Mouse (Mus musculus): ENCODE data around the gene Dgkq. TPM values are rescaled to one million over a fixed set of nuclear protein-coding genes. Genes with fewer than 3 reads are reported as not detected.

Gene Dgkq
- 22.3 and 38.1 TPM in 2 replicates for polyA plus RNA-seq (2012; rRNA removed; ENCODE audit: low replicate concordance)

GRCm38 (mm10) chr5:108668977-108669936, at the start of gene Dgkq:
Gene Dgkq (minus strand): TSS chr5:108669672.

GRCm38 (mm10) chr5:108692271-108692670, 22.8 kb upstream of the Dgkq start, which contains the start of gene Fgfrl1:
Gene Fgfrl1 (plus strand): TSS chr5:108692382.

GRCm38 (mm10) chr5:108675251-108675816, 5.9 kb upstream of the Dgkq start, which contains the start of gene Slc26a1:
Gene Slc26a1 (minus strand): TSS chr5:108675569.

GRCm38 (mm10) chr5:108659698-108660631, 9.5 kb downstream of the Dgkq start, which contains the start of gene Idua:
Gene Idua (plus strand): TSS chr5:108660331.

GRCm38 (mm10) chr5:108629634-108630483, 39.6 kb downstream of the Dgkq start, which contains the start of the genes Gak and Tmem175:
Gene Gak (minus strand): TSS chr5:108629755.
Gene Tmem175 (plus strand): TSS chr5:108629770.

Other genes starting within 250 kb of the Dgkq start
- 54.7 and 110 TPM in 2 replicates for gene Atp5k, start 235.2 kb downstream of the Dgkq start, polyA plus RNA-seq (2012; rRNA removed; ENCODE audit: low replicate concordance)
- 10.9 and 26.9 TPM in 2 replicates for gene Mfsd7a, start 220.8 kb downstream of the Dgkq start, polyA plus RNA-seq (2012; rRNA removed; ENCODE audit: low replicate concordance)
- gene Pcgf3, start 208.4 kb downstream of the Dgkq start, polyA plus RNA-seq (2012; rRNA removed; ENCODE audit: low replicate concordance): 7.9 and 13.6 TPM in 2 replicates
- gene Cplx1, start 119.6 kb downstream of the Dgkq start, polyA plus RNA-seq (2012; rRNA removed; ENCODE audit: low replicate concordance): 0.21 TPM in 1 of 2 replicates, not detected in the other
- gene Gak, start 39.9 kb downstream of the Dgkq start, polyA plus RNA-seq (2012; rRNA removed; ENCODE audit: low replicate concordance): 70.0 and 83.4 TPM in 2 replicates
- 65.1 and 66.8 TPM in 2 replicates for gene Tmem175, start 39.9 kb downstream of the Dgkq start, polyA plus RNA-seq (2012; rRNA removed; ENCODE audit: low replicate concordance)
- gene Idua, start 9.3 kb downstream of the Dgkq start, polyA plus RNA-seq (2012; rRNA removed; ENCODE audit: low replicate concordance): 25.0 and 37.4 TPM in 2 replicates
- 0.11 and 1.1 TPM in 2 replicates for gene Slc26a1, start 5.9 kb upstream of the Dgkq start, polyA plus RNA-seq (2012; rRNA removed; ENCODE audit: low replicate concordance)
- 177 and 427 TPM in 2 replicates for gene Fgfrl1, start 22.7 kb upstream of the Dgkq start, polyA plus RNA-seq (2012; rRNA removed; ENCODE audit: low replicate concordance)
- not detected in 2 replicates for gene Rnf212, start 105.3 kb upstream of the Dgkq start, polyA plus RNA-seq (2012; rRNA removed; ENCODE audit: low replicate concordance)
- not detected in 2 replicates for gene Tmed11, start 125.7 kb upstream of the Dgkq start, polyA plus RNA-seq (2012; rRNA removed; ENCODE audit: low replicate concordance)
- not detected in 2 replicates for gene Vmn2r8, start 139.2 kb upstream of the Dgkq start, polyA plus RNA-seq (2012; rRNA removed; ENCODE audit: low replicate concordance)
- gene Vmn2r9, start 182.9 kb upstream of the Dgkq start, polyA plus RNA-seq (2012; rRNA removed; ENCODE audit: low replicate concordance): not detected in 2 replicates

Data from subcutaneous adipose tissue, adult 2 months (tissue).